In genomic region chr1:151754881-151755659, GRCm38 (mm10) we compare ENCODE assay signal across 8 mouse cellular contexts. TPM values are rescaled to one million over a fixed set of nuclear protein-coding genes. Genes with fewer than 3 reads are reported as not detected.
DNase-seq lines count a peak whose midpoint lies in the region; ATAC-seq lines count a peak whose summit lies in the region.

Edem3 (plus strand) TSS chr1:151755371.

- H3K27me3 ChIP-seq in hindbrain, embryonic 11.5 days (ENCODE audit: control insufficient read depth, insufficient read depth, low read length), result no peaks in the 10 kb centered on the region

- no peaks in the 10 kb centered on the region for H3K4me1 ChIP-seq in hindbrain, embryonic 11.5 days (replicated peaks; ENCODE audit: control insufficient read depth, insufficient read depth, low read length)

- H3K4me2 ChIP-seq in hindbrain, embryonic 11.5 days (replicated peaks; ENCODE audit: low read depth, low read length), result peak within 1 kb of the TSS; percentile 91

- no peaks in the 10 kb centered on the region for H3K36me3 ChIP-seq in hindbrain, embryonic 11.5 days (ENCODE audit: control insufficient read depth, insufficient read depth, low read length)

- under 1% methylated on average over 64 of the region's 64 CpGs for WGBS in hindbrain, embryonic 11.5 days

- H3K27ac ChIP-seq in hindbrain, embryonic 11.5 days (ENCODE audit: low read depth, low read length), result peak within 1 kb of the TSS; percentile 78

- ATAC-seq in hindbrain, embryonic 11.5 days (ENCODE audit: low FRiP score), result peak; percentile 100

- H3K9me3 ChIP-seq in hindbrain, embryonic 11.5 days (ENCODE audit: control insufficient read depth, low read length), result no peaks in the 10 kb centered on the region

- peak; percentile 99 for DNase-seq in Muller cell, postnatal 12 days (ENCODE audit: inconsistent ontology term)
- peak; percentile 100 for DNase-seq in cerebellum, adult 9-11 months
- DNase-seq in frontal cortex, adult 2 months (ENCODE audit: extremely low spot score in 1 of 2, low spot score in 1 of 2), result peak; percentile 99 to 100
- peak; percentile 96 for DNase-seq in hindbrain, embryonic 11.5 days (ENCODE audit: low spot score)
- DNase-seq in layer of hippocampus, postnatal 10 days (ENCODE audit: low spot score in 2 of 2), result peak; percentile 95 to 96
- DNase-seq in lung, postnatal 10 days, result peak; percentile 99
- peak; percentile 95 for DNase-seq in ovary, postnatal 36 days (ENCODE audit: low spot score)
- peak; percentile 94 for DNase-seq in thymus, postnatal 25 days

- peak within 1 kb of the TSS; percentile 71 for H3K9ac ChIP-seq in hindbrain, embryonic 11.5 days (ENCODE audit: low read depth, low read length)

- H3K4me3 ChIP-seq in hindbrain, embryonic 11.5 days (ENCODE audit: low read depth, low read length), result peak within 1 kb of the TSS; percentile 92

RNA-seq across cellular contexts. Expression of gene Edem3, which starts in this region (rescaled TPM):
- polyA plus RNA-seq in frontal cortex, adult 2 months (2012; rRNA removed), result 17.7 and 20.2 TPM in 2 replicates
- polyA plus RNA-seq in hindbrain, embryonic 11.5 days (2014; fragmentation: Nextera tagmentation; extraction: Ambion mirVana), result 21.2 and 25.1 TPM in 2 replicates
- total RNA-seq in layer of hippocampus, postnatal 10 days (2021), result 10 to 100 TPM; 42.2 to 42.7 TPM

Comparison
In these comparisons a context has a peak if more than half of its experiments do, and no peak if none do; other contexts are left out.
1. Peak in every context shown above with its lines: DNase-seq, ATAC-seq, H3K4me3 ChIP-seq and H3K27ac ChIP-seq.